Mouse (Mus musculus): ENCODE measurements around the gene Cd79b. TPM values are rescaled to one million over a fixed set of nuclear protein-coding genes. Genes with fewer than 3 reads are reported as not detected.

The Cd79b gene
- total and polyA plus RNA-seq, 3 experiments, result 0.03 TPM; not detected in 2

GRCm38 (mm10) chr11:106265570-106265969 is 49.0 kb downstream of the Cd79b start:
- ATAC-seq (ENCODE audit: extremely low read depth, insufficient number of reproducible peaks, low FRiP score, poor library complexity, severe bottlenecking) (no peak), DNase-seq (ENCODE audit: low spot score) (no peak)
- H3K27me3 ChIP-seq (ENCODE audit: insufficient read depth, low read length), result no peaks in the 10 kb centered on the region
- TF ChIP-seq TAL1 (conservative IDR thresholded peaks at IDR 0.05; ENCODE audit: low read depth, low read length), result no peak
- no peak for TF ChIP-seq POLR2AphosphoS5 (IDR thresholded peaks at IDR 0.05; ENCODE audit: insufficient replicate concordance, low read depth, low read length)
- no peak overlapping the region for H3K4me3 ChIP-seq (ENCODE audit: low read depth, low read length)
- H3K9me3 ChIP-seq (replicated peaks), result no peaks in the 10 kb centered on the region
- peaks cover 96% of the 10 kb centered on the region for H3K36me3 ChIP-seq (replicated peaks)
- H3K4me1 ChIP-seq (ENCODE audit: insufficient read depth, low read depth, low read length), result peaks cover 45% of the 10 kb centered on the region

- no peaks in the 10 kb centered on the region for H3K27me3 ChIP-seq (ENCODE audit: insufficient read depth, low read length)
- no peak overlapping the region for H3K4me3 ChIP-seq (ENCODE audit: low read depth, low read length)
- DNase-seq (ENCODE audit: low spot score) (no peak), ATAC-seq (ENCODE audit: extremely low read depth, insufficient number of reproducible peaks, low FRiP score, poor library complexity, severe bottlenecking) (no peak)
- peaks cover 40% of the 10 kb centered on the region for H3K4me1 ChIP-seq (ENCODE audit: insufficient read depth, low read depth, low read length)
- TF ChIP-seq POLR2AphosphoS5 (IDR thresholded peaks at IDR 0.05; ENCODE audit: insufficient replicate concordance, low read depth, low read length) (no peak), CTCF (IDR thresholded peaks at IDR 0.05; ENCODE audit: low read depth, low read length) (no peak), GATA1 (IDR thresholded peaks at IDR 0.05; ENCODE audit: borderline replicate concordance, low read length) (no peak), GATA2 (IDR thresholded peaks at IDR 0.05; ENCODE audit: borderline replicate concordance, low read depth, low read length) (no peak), TAL1 (conservative IDR thresholded peaks at IDR 0.05; ENCODE audit: low read depth, low read length) (no peak)
- peaks cover 92% of the 10 kb centered on the region for H3K36me3 ChIP-seq (replicated peaks)
- H3K9me3 ChIP-seq (replicated peaks), result no peaks in the 10 kb centered on the region
Observed at GRCm38 (mm10) chr11:106264988-106265387, 49.6 kb downstream of the Cd79b start.

DNA sequence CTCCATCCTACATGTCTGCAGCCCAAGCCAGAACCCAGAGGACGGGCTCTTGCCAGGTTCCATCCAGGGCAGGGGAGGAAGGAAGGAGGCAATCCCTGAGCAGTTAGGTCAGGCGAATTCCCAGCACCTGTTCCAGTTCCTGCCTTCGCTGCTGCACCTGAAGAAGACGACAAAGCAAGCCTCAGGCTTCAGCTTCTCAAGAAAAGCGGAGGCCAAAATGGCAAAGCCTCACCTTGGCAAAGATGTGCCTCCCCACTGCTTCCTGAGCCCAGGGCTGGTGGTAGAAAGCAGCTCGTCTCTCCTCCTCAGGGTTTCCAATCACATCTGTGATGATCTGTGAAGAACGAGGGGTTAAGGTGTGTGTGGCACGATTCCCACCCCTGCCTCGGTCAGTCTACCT is 50.6 kb downstream of the Cd79b start:
- Histone ChIP-seq H3K9me3 (replicated peaks) (no peaks in the 10 kb centered on the region), H3K4me1 (ENCODE audit: insufficient read depth, low read depth, low read length) (peaks cover 32% of the 10 kb centered on the region), H3K27me3 (ENCODE audit: insufficient read depth, low read length) (no peaks in the 10 kb centered on the region), H3K4me3 (ENCODE audit: low read depth, low read length) (no peak overlapping the region), H3K36me3 (replicated peaks) (peaks cover 94% of the 10 kb centered on the region)
- ATAC-seq (ENCODE audit: extremely low read depth, insufficient number of reproducible peaks, low FRiP score, poor library complexity, severe bottlenecking) (no peak), DNase-seq (ENCODE audit: low spot score) (no peak)
- TF ChIP-seq POLR2AphosphoS5 (IDR thresholded peaks at IDR 0.05; ENCODE audit: insufficient replicate concordance, low read depth, low read length) (no peak), CTCF (IDR thresholded peaks at IDR 0.05; ENCODE audit: low read depth, low read length) (no peak), TAL1 (conservative IDR thresholded peaks at IDR 0.05; ENCODE audit: low read depth, low read length) (no peak), GATA1 (IDR thresholded peaks at IDR 0.05; ENCODE audit: borderline replicate concordance, low read length) (no peak), GATA2 (IDR thresholded peaks at IDR 0.05; ENCODE audit: borderline replicate concordance, low read depth, low read length) (no peak)

Other genes with a start within 250 kb of the Cd79b start
- 14.6 and 20.3 TPM in 2 replicates for gene Taco1, start 248.7 kb downstream of the Cd79b start, total RNA-seq (2014; fragmentation: Nextera tagmentation)
- 20.4 and 21.4 TPM in 2 replicates for gene Taco1, start 248.7 kb downstream of the Cd79b start, total RNA-seq (2017)
- gene Taco1, start 248.7 kb downstream of the Cd79b start, polyA plus RNA-seq (2012), result 18.6 and 19.2 TPM in 2 replicates
- 21.1 and 30.0 TPM in 2 replicates for gene Map3k3, start 230.1 kb downstream of the Cd79b start, total RNA-seq (2014; fragmentation: Nextera tagmentation)
- gene Map3k3, start 230.1 kb downstream of the Cd79b start, total RNA-seq (2017), result 29.5 and 31.9 TPM in 2 replicates
- 4.5 and 4.9 TPM in 2 replicates for gene Map3k3, start 230.1 kb downstream of the Cd79b start, polyA plus RNA-seq (2012)
- gene Gm10840, start 153.9 kb downstream of the Cd79b start, total RNA-seq (2014; fragmentation: Nextera tagmentation), result not detected in 2 replicates
- gene Gm10840, start 153.9 kb downstream of the Cd79b start, total RNA-seq (2017), result not detected in 2 replicates
- gene Gm10840, start 153.9 kb downstream of the Cd79b start, polyA plus RNA-seq (2012), result not detected in 2 replicates
- gene Limd2, start 153.9 kb downstream of the Cd79b start, total RNA-seq (2014; fragmentation: Nextera tagmentation), result 258 and 309 TPM in 2 replicates
- gene Limd2, start 153.9 kb downstream of the Cd79b start, total RNA-seq (2017), result 77.5 and 94.4 TPM in 2 replicates
- gene Limd2, start 153.9 kb downstream of the Cd79b start, polyA plus RNA-seq (2012), result 365 and 413 TPM in 2 replicates
- gene Strada, start 112.6 kb downstream of the Cd79b start, total RNA-seq (2014; fragmentation: Nextera tagmentation), result 28.9 and 40.2 TPM in 2 replicates
- gene Strada, start 112.6 kb downstream of the Cd79b start, total RNA-seq (2017), result 19.5 and 21.1 TPM in 2 replicates
- 32.3 and 36.2 TPM in 2 replicates for gene Strada, start 112.6 kb downstream of the Cd79b start, polyA plus RNA-seq (2012)
- gene Ccdc47, start 98.4 kb downstream of the Cd79b start, total RNA-seq (2014; fragmentation: Nextera tagmentation), result 78.5 and 92.2 TPM in 2 replicates
- 90.1 and 129 TPM in 2 replicates for gene Ccdc47, start 98.4 kb downstream of the Cd79b start, total RNA-seq (2017)
- 3.8 and 3.9 TPM in 2 replicates for gene Ccdc47, start 98.4 kb downstream of the Cd79b start, polyA plus RNA-seq (2012)
- 63.7 and 71.8 TPM in 2 replicates for gene Ddx42, start 97.8 kb downstream of the Cd79b start, total RNA-seq (2014; fragmentation: Nextera tagmentation)
- 89.0 and 112 TPM in 2 replicates for gene Ddx42, start 97.8 kb downstream of the Cd79b start, total RNA-seq (2017)
- gene Ddx42, start 97.8 kb downstream of the Cd79b start, polyA plus RNA-seq (2012), result 28.4 and 50.3 TPM in 2 replicates
- gene Ftsj3, start 58.7 kb downstream of the Cd79b start, total RNA-seq (2014; fragmentation: Nextera tagmentation), result 49.0 and 59.8 TPM in 2 replicates
- gene Ftsj3, start 58.7 kb downstream of the Cd79b start, total RNA-seq (2017), result 90.6 and 109 TPM in 2 replicates
- 11.5 and 21.6 TPM in 2 replicates for gene Ftsj3, start 58.7 kb downstream of the Cd79b start, polyA plus RNA-seq (2012)
- gene Psmc5, start 58.6 kb downstream of the Cd79b start, total RNA-seq (2014; fragmentation: Nextera tagmentation), result 44.0 and 50.7 TPM in 2 replicates
- gene Psmc5, start 58.6 kb downstream of the Cd79b start, total RNA-seq (2017), result 90.7 and 96.0 TPM in 2 replicates
- gene Psmc5, start 58.6 kb downstream of the Cd79b start, polyA plus RNA-seq (2012), result 38.4 and 64.1 TPM in 2 replicates
- gene Smarcd2, start 41.8 kb downstream of the Cd79b start, total RNA-seq (2014; fragmentation: Nextera tagmentation), result 94.1 and 113 TPM in 2 replicates
- 139 and 149 TPM in 2 replicates for gene Smarcd2, start 41.8 kb downstream of the Cd79b start, total RNA-seq (2017)
- gene Smarcd2, start 41.8 kb downstream of the Cd79b start, polyA plus RNA-seq (2012), result 138 and 154 TPM in 2 replicates
- gene Tcam1, start 38.1 kb downstream of the Cd79b start, total RNA-seq (2014; fragmentation: Nextera tagmentation), result not detected in 2 replicates
- gene Tcam1, start 38.1 kb downstream of the Cd79b start, total RNA-seq (2017), result 0.12 TPM in 1 of 2 replicates, not detected in the other
- 0.01 TPM in 1 of 2 replicates, not detected in the other for gene Tcam1, start 38.1 kb downstream of the Cd79b start, polyA plus RNA-seq (2012)
- not detected in 2 replicates for gene Gh, start 12.9 kb downstream of the Cd79b start, total RNA-seq (2014; fragmentation: Nextera tagmentation)
- not detected in 2 replicates for gene Gh, start 12.9 kb downstream of the Cd79b start, total RNA-seq (2017)
- gene Gh, start 12.9 kb downstream of the Cd79b start, polyA plus RNA-seq (2012), result not detected in 2 replicates
- gene Scn4a, start 38.5 kb upstream of the Cd79b start, total RNA-seq (2014; fragmentation: Nextera tagmentation), result not detected in 2 replicates
- 0.05 TPM in 1 of 2 replicates, not detected in the other for gene Scn4a, start 38.5 kb upstream of the Cd79b start, total RNA-seq (2017)
- not detected in 2 replicates for gene Scn4a, start 38.5 kb upstream of the Cd79b start, polyA plus RNA-seq (2012)
- gene Prr29, start 50.7 kb upstream of the Cd79b start, total RNA-seq (2014; fragmentation: Nextera tagmentation), result not detected in 2 replicates
- gene Prr29, start 50.7 kb upstream of the Cd79b start, total RNA-seq (2017), result 0.16 and 0.23 TPM in 2 replicates
- 0.07 TPM in 1 of 2 replicates, not detected in the other for gene Prr29, start 50.7 kb upstream of the Cd79b start, polyA plus RNA-seq (2012)
- 3.7 and 10.3 TPM in 2 replicates for gene Icam2, start 73.3 kb upstream of the Cd79b start, total RNA-seq (2014; fragmentation: Nextera tagmentation)
- gene Icam2, start 73.3 kb upstream of the Cd79b start, total RNA-seq (2017), result 42.6 and 53.8 TPM in 2 replicates
- 2.1 and 3.4 TPM in 2 replicates for gene Icam2, start 73.3 kb upstream of the Cd79b start, polyA plus RNA-seq (2012)
- 44.5 and 47.7 TPM in 2 replicates for gene Ern1, start 173.1 kb upstream of the Cd79b start, total RNA-seq (2014; fragmentation: Nextera tagmentation)
- 11.5 and 14.9 TPM in 2 replicates for gene Ern1, start 173.1 kb upstream of the Cd79b start, total RNA-seq (2017)
- 10.9 and 11.0 TPM in 2 replicates for gene Ern1, start 173.1 kb upstream of the Cd79b start, polyA plus RNA-seq (2012)